Mouse (Mus musculus) cerebellum, adult (tissue): Measurements from ENCODE around the gene Scel.
"Not testable (repeated sequence)": the region's sequence is repeated elsewhere in the genome, so short reads cannot be mapped to it uniquely, and the experiment has no call there.

ENCODE experiments used
- ATAC-seq: cut with Nextera tagmentation; 2 replicates; pipeline ENCODE4 v1.9.2; 2017; ENCODE audit warnings: mild to moderate bottlenecking, moderate library complexity, mixed read lengths; ENCODE audit not compliant: insufficient number of reproducible peaks, low FRiP score, low TSS enrichment

Gene Scel

GRCm38 (mm10) chr14:103512802-103513472 is at the start of gene Scel:
TSS of gene Scel (plus strand) at chr14:103513342.
- ATAC-seq: no peak

GRCm38 (mm10) chr14:103468691-103469463 is 44.3 kb upstream of the Scel start:
- ATAC-seq: no peak

GRCm38 (mm10) chr14:103469464-103470015 is 43.6 kb upstream of the Scel start:
- ATAC-seq: peak; percentile 90

GRCm38 (mm10) chr14:103471074-103471778 is 41.9 kb upstream of the Scel start:
- ATAC-seq: no peak

- peak; percentile 83 for ATAC-seq
Observed at GRCm38 (mm10) chr14:103471806-103472553, 41.2 kb upstream of the Scel start.

GRCm38 (mm10) chr14:103472554-103472905 is 40.6 kb upstream of the Scel start:
- no peak for ATAC-seq

- ATAC-seq: no peak
Observed at GRCm38 (mm10) chr14:103475312-103475711, 37.8 kb upstream of the Scel start.

- not testable (repeated sequence) for ATAC-seq
Observed at GRCm38 (mm10) chr14:103476232-103476631, 36.9 kb upstream of the Scel start.

GRCm38 (mm10) chr14:103477281-103477680 is 35.9 kb upstream of the Scel start:
- ATAC-seq: no peak

- ATAC-seq: no peak
Observed at GRCm38 (mm10) chr14:103477959-103478358, 35.2 kb upstream of the Scel start.

GRCm38 (mm10) chr14:103479446-103479845 is 33.7 kb upstream of the Scel start:
- no peak for ATAC-seq

GRCm38 (mm10) chr14:103481514-103481913 is 31.6 kb upstream of the Scel start:
- no peak for ATAC-seq

GRCm38 (mm10) chr14:103485671-103486070 is 27.5 kb upstream of the Scel start:
- no peak for ATAC-seq

- no peak for ATAC-seq
Observed at GRCm38 (mm10) chr14:103486974-103487373, 26.2 kb upstream of the Scel start.

- ATAC-seq: no peak
Observed at GRCm38 (mm10) chr14:103488659-103489058, 24.5 kb upstream of the Scel start.

GRCm38 (mm10) chr14:103498199-103498598 is 14.9 kb upstream of the Scel start:
- no peak for ATAC-seq

- no peak for ATAC-seq
Observed at GRCm38 (mm10) chr14:103498613-103499012, 14.5 kb upstream of the Scel start.

- ATAC-seq: no peak
Observed at GRCm38 (mm10) chr14:103499060-103499459, 14.1 kb upstream of the Scel start.

GRCm38 (mm10) chr14:103500309-103500708 is 12.8 kb upstream of the Scel start:
- peak; percentile 68; the same call in 1 of the 2 replicates for ATAC-seq

- ATAC-seq: no peak
Observed at GRCm38 (mm10) chr14:103500941-103501340, 12.2 kb upstream of the Scel start.
